Mouse (Mus musculus) hindbrain, embryonic 11.5 days (tissue): ENCODE measurements around the gene Grk3. TPM values are rescaled to one million over a fixed set of nuclear protein-coding genes. Genes with fewer than 3 reads are reported as not detected.
A peak's percentile ranks its signal among the peaks of the same experiment; 100 is the strongest.

Experiments
- ATAC-seq: fragments of 200-750 bp; cut with Nextera tagmentation; 2 replicates; pipeline ENCODE4 v1.8.0; 2017; ENCODE audit warnings: mild to moderate bottlenecking, moderate TSS enrichment, moderate library complexity; ENCODE audit not compliant: low FRiP score
- DNase-seq: peaks from one replicate; pipeline ENCODE4 v3.0.0-alpha.2; 2015; ENCODE audit warnings: low spot score
- H3K27ac ChIP-seq: fragments of 300-500 bp; sonication (generic); 2 replicates; pipeline ENCODE4 v1.5.1; 2014; ENCODE audit warnings: mild to moderate bottlenecking, low read depth, low read length
- H3K27me3 ChIP-seq: fragments of 300-500 bp; sonication (generic); 2 replicates; pipeline ENCODE4 v1.6.1; 2014; ENCODE audit warnings: mild to moderate bottlenecking, low read length, moderate library complexity, mixed read lengths; ENCODE audit not compliant: control insufficient read depth, insufficient read depth
- H3K36me3 ChIP-seq: fragments of 300-500 bp; sonication (generic); 2 replicates; pipeline ENCODE4 v1.6.1; 2014; ENCODE audit warnings: mild to moderate bottlenecking, low read length, moderate library complexity, mixed read lengths; ENCODE audit not compliant: control insufficient read depth, insufficient read depth
- H3K4me1 ChIP-seq: fragments of 300-500 bp; sonication (generic); replicated peaks from 2 replicates; pipeline ENCODE4 v1.6.1; 2014; ENCODE audit warnings: low read length, mixed read lengths; ENCODE audit not compliant: control insufficient read depth, insufficient read depth
- H3K4me2 ChIP-seq: fragments of 300-500 bp; sonication (generic); replicated peaks from 2 replicates; pipeline ENCODE4 v1.6.1; 2014; ENCODE audit warnings: mild to moderate bottlenecking, low read depth, low read length
- H3K4me3 ChIP-seq: fragments of 300-500 bp; sonication (generic); 2 replicates; pipeline ENCODE4 v1.5.1; 2014; ENCODE audit warnings: low read depth, low read length
- H3K9ac ChIP-seq: fragments of 300-500 bp; sonication (generic); 2 replicates; pipeline ENCODE4 v1.6.1; 2014; ENCODE audit warnings: low read depth, low read length
- H3K9me3 ChIP-seq: fragments of 300-500 bp; sonication (generic); 2 replicates; pipeline ENCODE4 v1.6.1; 2016; ENCODE audit warnings: low read length; ENCODE audit not compliant: control insufficient read depth
- WGBS: fragments of 180-500 bp; shearing (Covaris S2); extraction: QIAGEN DNeasy Blood & Tissue Kit; methylation state at CpG from one replicate; pipeline ENCODE4 v1.1.7; 2014; 5-methylcytosine and 5-hydroxymethylcytosine counted together
- polyA plus RNA-seq: library from polyadenylated mRNA; unstranded; fragments of >200 nt; fragmentation: Nextera tagmentation; extraction: Ambion mirVana; gene quantifications from 2 replicates; pipeline ENCODE4 v1.2.1, GENCODE M21; 2014

Grk3 gene
- polyA plus RNA-seq, 1 experiment from 2014 or later = 5.6 TPM

DNA sequence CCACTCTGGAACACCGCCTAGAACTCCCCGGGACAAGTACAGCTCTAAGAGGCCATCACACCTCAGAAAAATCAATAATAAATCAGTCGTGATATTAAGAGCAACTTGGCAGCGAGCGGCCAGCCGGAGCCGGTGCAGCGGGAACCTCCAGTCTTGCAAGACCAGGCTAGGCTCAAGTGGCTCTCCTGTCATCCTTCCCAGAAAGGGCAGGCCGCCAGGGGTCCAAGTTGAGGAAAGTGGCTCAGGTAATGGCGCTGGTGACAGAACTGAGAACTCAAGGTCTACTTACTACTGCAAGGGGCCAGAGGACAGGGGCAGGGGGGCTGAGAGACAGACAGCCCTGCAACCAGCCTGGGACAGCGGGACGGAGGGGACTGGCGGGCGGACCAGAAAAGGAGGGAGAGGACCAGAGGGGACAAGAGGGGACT is 769 bp downstream of the Grk3 start:
- DNase-seq = peak; percentile 57
- 6% methylated on average over 14 of the region's 14 CpGs for WGBS

DNA sequence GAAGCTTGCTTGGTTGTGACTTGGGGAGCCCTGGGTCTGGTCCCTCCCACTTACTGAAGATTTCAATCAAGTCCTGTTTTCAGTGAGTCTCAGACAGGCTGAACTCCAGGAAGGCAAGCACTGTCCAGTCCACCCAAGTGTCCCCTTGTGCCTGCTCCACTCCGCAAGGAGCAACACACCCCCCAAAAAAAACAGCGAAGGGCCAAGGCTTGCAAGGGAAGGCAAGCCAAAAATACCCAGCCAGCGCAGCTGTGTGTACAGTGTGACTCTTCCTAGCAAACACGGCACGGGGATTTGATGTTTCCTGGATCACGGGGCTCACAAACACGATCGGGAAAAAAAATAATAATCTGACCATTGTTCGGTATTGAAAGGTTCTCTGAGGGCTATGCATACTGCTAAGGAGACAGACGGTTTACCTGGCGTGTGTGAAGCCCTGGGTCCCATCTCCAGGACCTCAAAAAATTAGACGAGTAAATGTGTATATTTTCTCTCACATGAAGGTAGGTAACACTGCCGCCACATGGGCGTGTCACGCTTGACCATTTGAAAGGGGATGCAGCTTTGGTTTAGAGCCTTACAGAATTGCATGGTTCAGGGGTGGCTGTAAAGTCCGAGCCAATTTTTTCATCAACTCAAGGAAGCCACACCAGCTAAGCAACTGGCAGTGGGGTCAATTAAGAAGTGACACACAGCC is 1.3 kb downstream of the Grk3 start:
- peaks cover 5% of the 10 kb centered on the region for H3K27me3 ChIP-seq
- no peaks in the 10 kb centered on the region for H3K4me1 ChIP-seq
- H3K4me3 ChIP-seq = peak overlapping the region; percentile 52
- ATAC-seq = no peak
- H3K27ac ChIP-seq = no peak overlapping the region
- 69% methylated on average over 16 of the region's 16 CpGs for WGBS
- H3K9me3 ChIP-seq = no peaks in the 10 kb centered on the region
- DNase-seq = no peak
- no peak overlapping the region for H3K9ac ChIP-seq
- H3K36me3 ChIP-seq = no peaks in the 10 kb centered on the region
- H3K4me2 ChIP-seq = peak overlapping the region; percentile 70

More for the DNA sequence above, 769 bp downstream of the Grk3 start:
- peak overlapping the region; percentile 52 for H3K4me3 ChIP-seq
- H3K9me3 ChIP-seq = no peaks in the 10 kb centered on the region
- no peaks in the 10 kb centered on the region for H3K36me3 ChIP-seq
- peak; percentile 76 for ATAC-seq
- H3K27ac ChIP-seq = no peak overlapping the region
- H3K4me2 ChIP-seq = peak overlapping the region; percentile 70
- H3K27me3 ChIP-seq = peaks cover 5% of the 10 kb centered on the region
- peak overlapping the region; percentile 64 for H3K9ac ChIP-seq
- H3K4me1 ChIP-seq = no peaks in the 10 kb centered on the region

DNA sequence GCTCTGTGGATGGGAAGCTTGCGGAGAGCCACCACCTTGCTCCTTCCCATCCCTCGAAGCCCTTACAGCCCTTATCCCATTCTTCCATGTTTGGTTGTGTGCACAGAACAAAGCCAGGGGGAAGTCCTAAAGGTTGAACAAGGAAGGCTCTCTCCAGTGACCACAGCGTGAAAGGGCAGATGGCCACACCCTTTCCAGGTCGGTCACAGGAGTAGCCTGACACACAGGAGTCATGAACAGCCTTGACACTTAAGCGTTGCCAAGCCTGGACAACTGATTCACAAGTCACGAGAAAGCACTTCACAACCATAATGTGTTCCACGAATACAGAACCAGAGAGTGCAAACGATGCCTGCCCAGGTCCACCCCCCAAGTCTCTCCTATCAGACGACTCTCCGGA is 3.7 kb downstream of the Grk3 start:
- WGBS = 91% methylated on average over 10 of the region's 10 CpGs
- Histone ChIP-seq H3K9ac (no peak overlapping the region), H3K4me3 (no peak overlapping the region), H3K9me3 (no peaks in the 10 kb centered on the region), H3K4me1 (no peaks in the 10 kb centered on the region), H3K27ac (no peak overlapping the region), H3K27me3 (peaks cover 5% of the 10 kb centered on the region), H3K36me3 (no peaks in the 10 kb centered on the region), H3K4me2 (no peak overlapping the region)
- DNase-seq (no peak), ATAC-seq (no peak)

DNA sequence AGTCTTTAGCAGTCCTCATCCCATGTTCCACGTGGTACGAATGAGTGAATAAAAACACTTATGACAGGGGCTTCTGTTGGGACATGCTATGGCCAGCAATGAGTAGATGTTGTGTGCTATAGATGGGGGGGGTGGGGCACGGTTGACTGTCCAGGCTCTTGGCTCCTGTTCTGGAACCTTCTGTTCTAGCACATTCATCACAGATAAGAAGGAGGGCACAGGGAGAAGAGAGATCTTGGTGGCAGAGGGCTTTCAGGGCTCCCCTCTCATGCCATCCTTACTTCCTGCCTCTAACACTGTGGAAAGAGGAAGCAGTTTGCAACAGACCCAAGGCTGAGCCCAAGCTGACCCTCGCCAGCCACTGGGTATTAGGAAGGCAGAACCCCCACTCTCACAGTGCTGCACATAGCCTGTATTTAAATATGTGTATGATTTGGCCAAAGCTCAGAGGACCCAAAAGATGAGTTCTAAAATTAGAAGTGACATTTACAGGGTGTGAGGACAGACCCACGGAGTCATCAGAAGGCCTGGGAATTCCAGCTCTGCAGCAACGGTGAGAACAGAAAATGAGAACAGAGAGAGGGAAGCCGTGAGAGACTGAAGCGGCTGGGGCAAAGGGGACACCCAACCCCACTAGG is 6.3 kb downstream of the Grk3 start:
- WGBS = 94% methylated on average over 8 of the region's 8 CpGs
- no peak for DNase-seq

DNA sequence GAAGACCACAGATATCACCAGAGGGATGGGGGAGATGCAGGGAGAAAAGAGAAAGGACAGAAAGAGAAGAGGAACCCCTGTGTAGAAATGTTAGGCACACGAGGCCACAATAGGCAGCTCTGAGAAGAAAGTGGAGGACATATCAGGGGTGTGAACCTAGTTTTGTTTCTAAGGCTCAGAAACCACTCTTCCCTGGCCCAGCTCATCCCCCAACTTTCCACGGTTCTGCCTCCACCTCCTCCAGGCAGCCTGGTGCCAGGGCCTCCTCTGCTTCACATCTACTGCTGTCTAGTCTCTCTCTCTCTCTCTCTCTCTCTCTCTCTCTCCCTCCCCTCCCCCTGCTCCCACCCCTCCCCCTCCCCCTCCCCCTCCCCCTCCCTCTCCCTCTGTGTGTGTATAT is 7.1 kb downstream of the Grk3 start:
- H3K27me3 ChIP-seq = no peaks in the 10 kb centered on the region
- H3K36me3 ChIP-seq = no peaks in the 10 kb centered on the region
- 95% methylated on average over 2 of the region's 2 CpGs for WGBS
- no peak for DNase-seq
- H3K9ac ChIP-seq = no peak overlapping the region
- H3K4me2 ChIP-seq = no peak overlapping the region
- H3K4me1 ChIP-seq = no peaks in the 10 kb centered on the region
- H3K27ac ChIP-seq = no peak overlapping the region
- no peak for ATAC-seq
- no peak overlapping the region for H3K4me3 ChIP-seq
- no peaks in the 10 kb centered on the region for H3K9me3 ChIP-seq

More for the DNA sequence above, 6.3 kb downstream of the Grk3 start:
- H3K9me3 ChIP-seq = no peaks in the 10 kb centered on the region
- H3K36me3 ChIP-seq = no peaks in the 10 kb centered on the region
- H3K27ac ChIP-seq = no peak overlapping the region
- no peak overlapping the region for H3K9ac ChIP-seq
- no peaks in the 10 kb centered on the region for H3K4me1 ChIP-seq
- ATAC-seq = no peak
- H3K4me2 ChIP-seq = no peak overlapping the region
- H3K4me3 ChIP-seq = no peak overlapping the region
- H3K27me3 ChIP-seq = peaks cover 3% of the 10 kb centered on the region

DNA sequence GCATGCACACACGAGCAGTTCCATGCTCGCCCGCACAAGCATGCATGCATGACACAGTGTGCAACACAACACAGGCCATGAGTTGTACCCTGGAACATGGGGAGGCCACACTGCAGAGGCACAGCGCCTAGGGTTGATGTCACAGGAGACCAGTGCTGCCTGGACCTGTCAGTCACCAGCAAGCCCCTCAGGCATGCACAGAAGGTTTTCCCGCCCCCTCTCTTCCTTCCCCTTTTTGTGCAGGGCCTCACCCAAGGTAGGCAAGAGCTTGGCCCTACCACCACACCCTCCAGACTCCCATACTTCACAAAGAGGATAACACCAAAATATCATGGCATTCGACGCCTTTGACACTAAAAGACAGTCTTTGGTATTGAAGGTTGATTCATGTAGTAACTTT is 8.6 kb downstream of the Grk3 start:
- Histone ChIP-seq H3K9me3 (no peaks in the 10 kb centered on the region), H3K27ac (no peak overlapping the region), H3K4me2 (no peak overlapping the region), H3K36me3 (no peaks in the 10 kb centered on the region), H3K4me3 (no peak overlapping the region), H3K4me1 (no peaks in the 10 kb centered on the region), H3K27me3 (no peaks in the 10 kb centered on the region), H3K9ac (no peak overlapping the region)
- 84% methylated on average over 7 of the region's 7 CpGs for WGBS
- DNase-seq (no peak), ATAC-seq (no peak)

DNA sequence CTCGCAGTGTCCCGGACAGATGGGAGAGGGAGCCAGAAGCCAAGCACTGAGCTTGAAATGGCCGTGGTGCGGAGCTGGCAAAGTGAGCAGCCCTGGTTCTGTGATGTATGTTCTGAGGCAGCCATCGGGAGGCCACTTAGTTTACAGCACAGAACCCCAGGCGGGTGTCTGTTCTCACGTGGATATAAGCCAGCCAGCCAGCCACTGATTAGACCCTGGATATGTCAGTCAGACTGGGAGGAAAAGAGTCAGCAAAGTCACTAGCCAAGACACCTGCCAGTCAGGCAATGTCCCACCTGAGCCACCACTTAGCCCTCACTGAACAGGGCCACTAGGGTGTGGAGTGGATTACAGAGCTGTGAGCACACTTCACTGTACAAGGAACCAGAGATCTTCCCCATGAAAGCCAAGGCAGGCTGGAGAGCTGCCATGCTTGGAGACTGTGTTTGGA is 9.6 kb downstream of the Grk3 start:
- no peak overlapping the region for H3K4me2 ChIP-seq
- no peaks in the 10 kb centered on the region for H3K9me3 ChIP-seq
- no peak overlapping the region for H3K27ac ChIP-seq
- no peaks in the 10 kb centered on the region for H3K4me1 ChIP-seq
- H3K27me3 ChIP-seq = no peaks in the 10 kb centered on the region
- no peak overlapping the region for H3K4me3 ChIP-seq
- DNase-seq = no peak
- H3K9ac ChIP-seq = no peak overlapping the region
- 88% methylated on average over 7 of the region's 7 CpGs for WGBS
- no peak for ATAC-seq
- no peaks in the 10 kb centered on the region for H3K36me3 ChIP-seq

DNA sequence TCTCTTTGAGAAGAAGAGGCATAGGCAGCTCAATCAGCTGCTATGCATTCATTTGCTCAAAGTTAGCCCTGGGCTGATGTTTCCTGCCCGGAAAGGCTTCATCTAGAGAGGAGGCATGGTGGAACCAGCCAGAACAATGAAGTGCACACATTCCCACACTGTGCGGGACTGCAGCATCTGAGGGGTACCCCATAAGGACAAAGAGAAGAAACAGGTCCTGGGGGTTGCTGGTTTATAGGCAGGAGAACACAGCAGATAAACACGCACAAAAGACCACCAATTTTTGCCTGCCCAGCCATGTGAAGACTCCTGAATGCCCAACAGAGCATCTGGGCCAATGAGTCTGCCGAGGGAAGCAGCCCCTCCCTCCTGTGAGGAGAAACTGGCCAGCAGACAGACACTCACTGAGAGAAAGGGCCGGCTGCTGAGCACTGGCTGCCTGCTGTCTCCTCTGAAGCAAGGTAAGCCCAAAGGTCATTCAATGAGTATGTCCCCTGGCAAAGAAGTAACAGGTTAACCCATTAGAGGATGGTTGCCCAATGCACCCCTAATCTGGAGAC is 12.7 kb downstream of the Grk3 start:
- Histone ChIP-seq H3K9me3 (no peaks in the 10 kb centered on the region), H3K36me3 (no peaks in the 10 kb centered on the region), H3K4me2 (no peak overlapping the region), H3K9ac (no peak overlapping the region), H3K4me3 (no peak overlapping the region), H3K4me1 (no peaks in the 10 kb centered on the region), H3K27ac (no peak overlapping the region), H3K27me3 (no peaks in the 10 kb centered on the region)
- 42% methylated on average over 5 of the region's 5 CpGs for WGBS
- ATAC-seq (no peak), DNase-seq (no peak)

DNA sequence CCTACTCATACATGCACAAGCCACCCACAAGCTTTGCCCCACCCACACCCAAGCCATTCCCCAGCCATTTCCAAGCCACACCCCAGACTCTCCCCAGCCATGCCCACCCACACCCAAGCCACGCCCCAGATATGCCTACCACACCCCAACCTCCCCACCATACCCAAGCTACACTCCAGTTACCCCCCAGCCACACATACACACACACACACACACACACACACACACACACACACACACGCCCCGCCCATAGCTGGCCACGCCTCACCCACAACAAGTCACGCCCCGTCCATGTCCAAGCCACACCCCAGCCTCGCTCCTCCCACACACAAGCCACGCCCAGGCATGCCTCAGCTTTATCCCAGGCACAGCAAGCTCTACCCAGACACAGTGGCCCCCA is 16.4 kb downstream of the Grk3 start:
- WGBS = 86% methylated on average over 5 of the region's 8 CpGs
- H3K9ac ChIP-seq = no peak overlapping the region
- H3K27ac ChIP-seq = no peak overlapping the region
- no peak for ATAC-seq
- H3K36me3 ChIP-seq = no peaks in the 10 kb centered on the region
- no peak for DNase-seq
- H3K4me2 ChIP-seq = no peak overlapping the region
- H3K4me1 ChIP-seq = no peaks in the 10 kb centered on the region
- no peaks in the 10 kb centered on the region for H3K27me3 ChIP-seq
- H3K4me3 ChIP-seq = no peak overlapping the region
- H3K9me3 ChIP-seq = no peaks in the 10 kb centered on the region
